Mouse (Mus musculus) hindbrain, embryonic 15.5 days (tissue): ENCODE data around the gene Dagla. TPM values are rescaled to one million over a fixed set of nuclear protein-coding genes. Genes with fewer than 3 reads are reported as not detected.

Experiments used
- ATAC-seq: fragments of 200-750 bp; cut with Nextera tagmentation; 2 replicates; pipeline ENCODE4 v1.8.0; 2017; ENCODE audit warnings: low read depth, moderate number of reproducible peaks, moderate TSS enrichment; ENCODE audit not compliant: low FRiP score
- H3K27ac ChIP-seq: fragments of 300-500 bp; sonication (generic); replicated peaks from 2 replicates; pipeline ENCODE4 v1.5.1; 2015; ENCODE audit warnings: mild to moderate bottlenecking, inconsistent platforms
- H3K27me3 ChIP-seq: fragments of 300-500 bp; sonication (generic); 2 replicates; pipeline ENCODE4 v1.6.1; 2015; ENCODE audit warnings: control low read depth, inconsistent platforms
- H3K36me3 ChIP-seq: fragments of 300-500 bp; sonication (generic); 2 replicates; pipeline ENCODE4 v1.6.1; 2015; ENCODE audit warnings: control low read depth, inconsistent platforms
- H3K4me1 ChIP-seq: fragments of 300-500 bp; sonication (generic); replicated peaks from 2 replicates; pipeline ENCODE4 v1.6.1; 2015; ENCODE audit warnings: control low read depth, inconsistent platforms
- H3K4me2 ChIP-seq: fragments of 300-500 bp; sonication (generic); 2 replicates; pipeline ENCODE4 v1.6.1; 2015; ENCODE audit warnings: moderate library complexity, mild to moderate bottlenecking, inconsistent platforms
- H3K4me3 ChIP-seq: fragments of 300-500 bp; sonication (generic); 2 replicates; pipeline ENCODE4 v1.5.1; 2015; ENCODE audit warnings: mild to moderate bottlenecking, inconsistent platforms
- H3K9ac ChIP-seq: fragments of 300-500 bp; sonication (generic); 2 replicates; pipeline ENCODE4 v1.6.1; 2015; ENCODE audit warnings: inconsistent platforms
- H3K9me3 ChIP-seq: fragments of 300-500 bp; sonication (generic); 2 replicates; pipeline ENCODE4 v1.6.1; 2016; ENCODE audit warnings: control low read depth, inconsistent platforms
- WGBS: fragments of 180-500 bp; shearing (Covaris S2); methylation state at CpG from one replicate; pipeline ENCODE4 v1.1.7; 2015; 5-methylcytosine and 5-hydroxymethylcytosine counted together
- polyA plus RNA-seq: library from polyadenylated mRNA; unstranded; fragments of >200 nt; fragmentation: Nextera tagmentation; extraction: Ambion mirVana; gene quantifications from 2 replicates; pipeline ENCODE4 v1.2.1, GENCODE M21; 2015

The Dagla gene
- polyA plus RNA-seq, 1 experiment from 2014 or later: 14.3 TPM

DNA sequence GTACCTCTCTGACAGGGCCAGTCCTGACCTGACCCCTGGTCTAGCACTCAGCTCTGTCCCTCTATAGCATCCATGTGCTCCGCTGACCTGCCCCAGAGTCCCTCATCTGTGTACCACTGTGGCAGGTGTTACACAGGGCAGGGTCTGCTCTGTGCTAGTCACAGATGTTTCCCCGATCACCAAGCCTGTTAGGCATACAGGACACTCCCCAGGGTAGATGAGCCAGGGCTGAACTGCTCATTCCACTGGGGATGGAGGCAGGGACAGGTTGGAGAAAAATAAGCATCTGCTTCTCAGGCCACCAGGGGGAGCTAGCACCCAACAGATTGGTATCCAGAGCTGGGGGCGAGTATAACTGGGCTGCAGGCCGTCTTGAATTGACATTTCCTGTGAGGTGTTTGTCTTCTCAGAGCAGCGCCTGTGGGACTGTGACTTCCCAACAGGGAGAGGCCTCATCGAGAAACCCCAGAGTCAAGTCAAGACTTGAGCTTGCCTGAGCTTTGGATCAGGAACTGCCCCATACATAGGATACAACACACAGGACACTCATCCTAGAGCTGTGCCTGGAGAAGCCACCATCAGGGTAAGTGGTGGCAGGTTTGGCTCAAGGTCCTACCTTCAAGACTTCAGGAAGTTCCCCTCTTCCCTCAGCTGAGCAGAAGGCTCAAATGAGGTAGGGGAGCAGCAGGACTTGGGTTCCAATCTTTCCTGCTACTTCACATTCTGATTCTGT, 46.2 kb downstream of the Dagla start:
- Histone ChIP-seq H3K4me1 (no peaks in the 10 kb centered on the region), H3K4me3 (no peak overlapping the region), H3K9ac (no peak overlapping the region), H3K36me3 (peaks cover 26% of the 10 kb centered on the region), H3K27me3 (no peaks in the 10 kb centered on the region; the same call in 1 of the 2 replicates), H3K4me2 (no peak overlapping the region), H3K9me3 (no peaks in the 10 kb centered on the region), H3K27ac (no peak overlapping the region)
- ATAC-seq: peak; percentile 47; the same call in 1 of the 2 replicates
- 25% methylated on average over 6 of the region's 6 CpGs for WGBS

DNA sequence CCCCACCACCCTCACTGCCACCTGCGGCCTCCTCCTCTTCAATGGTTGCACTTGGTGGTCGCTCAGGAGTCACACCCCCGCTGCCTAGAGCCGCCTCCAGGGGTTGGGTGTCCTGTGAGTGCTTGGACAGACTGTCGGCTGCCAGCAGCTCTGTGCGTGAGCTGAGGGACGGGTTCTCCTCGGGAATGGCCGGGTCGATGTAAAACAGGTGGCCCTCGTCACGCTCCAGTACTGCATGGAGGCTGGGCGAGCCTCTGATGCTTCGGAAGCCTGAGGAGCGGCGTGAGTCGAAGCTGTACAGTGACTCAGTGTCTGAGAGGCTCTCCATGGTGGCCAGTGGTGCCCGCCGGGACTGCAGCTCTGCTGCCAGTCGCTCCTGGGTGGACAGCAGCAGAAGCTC, 56.5 kb downstream of the Dagla start:
- H3K9ac ChIP-seq: no peak overlapping the region
- no peaks in the 10 kb centered on the region for H3K9me3 ChIP-seq
- H3K27me3 ChIP-seq: 0 out of 2 replicates have a peak, but pooled peaks cover 5% of the 10 kb centered on the region
- H3K4me2 ChIP-seq: no peak overlapping the region
- no peak overlapping the region for H3K27ac ChIP-seq
- WGBS: 66% methylated on average over 20 of the region's 20 CpGs
- H3K4me1 ChIP-seq: no peaks in the 10 kb centered on the region
- peaks cover 10% of the 10 kb centered on the region for H3K36me3 ChIP-seq
- no peak overlapping the region for H3K4me3 ChIP-seq
- ATAC-seq: no peak

GRCm38 (mm10) chr19:10247165-10247564, 57.5 kb downstream of the Dagla start:
- H3K27ac ChIP-seq: no peak overlapping the region
- no peaks in the 10 kb centered on the region for H3K9me3 ChIP-seq
- no peak overlapping the region for H3K9ac ChIP-seq
- H3K4me3 ChIP-seq: no peak overlapping the region
- no peak for ATAC-seq
- H3K4me2 ChIP-seq: no peak overlapping the region
- no peaks in the 10 kb centered on the region for H3K4me1 ChIP-seq
- 43% methylated on average over 6 of the region's 6 CpGs for WGBS
- 0 out of 2 replicates have a peak, but pooled peaks cover 5% of the 10 kb centered on the region for H3K27me3 ChIP-seq
- H3K36me3 ChIP-seq: peaks cover 4% of the 10 kb centered on the region

GRCm38 (mm10) chr19:10244183-10244582, 60.5 kb downstream of the Dagla start:
- Histone ChIP-seq H3K9me3 (no peaks in the 10 kb centered on the region), H3K36me3 (no peaks in the 10 kb centered on the region), H3K4me3 (no peak overlapping the region), H3K9ac (no peak overlapping the region), H3K27ac (no peak overlapping the region), H3K4me1 (peaks cover 10% of the 10 kb centered on the region), H3K27me3 (peaks cover 13% of the 10 kb centered on the region), H3K4me2 (no peak overlapping the region)
- no peak for ATAC-seq
- 29% methylated on average over 3 of the region's 3 CpGs for WGBS

DNA sequence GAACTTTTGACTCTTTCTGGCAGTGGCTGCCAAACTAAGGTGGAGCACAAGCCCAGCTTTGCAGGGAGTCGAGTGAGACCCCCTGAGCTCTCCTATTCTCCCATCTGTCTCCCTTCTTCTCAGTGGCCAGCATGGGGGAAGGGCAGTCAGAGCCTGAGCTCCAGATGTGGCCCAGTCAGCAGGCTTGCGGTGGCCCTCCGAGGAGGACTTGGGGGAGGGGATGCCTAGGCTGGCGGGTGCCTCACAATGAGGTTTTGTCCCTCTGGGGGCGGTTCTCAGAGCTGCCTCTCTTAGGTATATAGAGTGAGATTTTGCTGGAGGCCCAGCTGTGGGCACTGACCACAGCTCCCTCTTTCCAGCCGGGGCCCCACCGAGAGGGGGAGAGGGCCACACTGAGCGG, 61.8 kb downstream of the Dagla start:
- no peak for ATAC-seq
- peaks cover 10% of the 10 kb centered on the region for H3K4me1 ChIP-seq
- H3K36me3 ChIP-seq: no peaks in the 10 kb centered on the region
- WGBS: 2% methylated on average over 8 of the region's 8 CpGs
- no peak overlapping the region for H3K9ac ChIP-seq
- peaks cover 13% of the 10 kb centered on the region for H3K27me3 ChIP-seq
- H3K4me3 ChIP-seq: no peak overlapping the region
- H3K9me3 ChIP-seq: no peaks in the 10 kb centered on the region
- no peak overlapping the region for H3K4me2 ChIP-seq
- no peak overlapping the region for H3K27ac ChIP-seq

- peak within 1 kb of the TSS; percentile 79 for H3K4me2 ChIP-seq
- no peak within 1 kb of the TSS for H3K27ac ChIP-seq
- no peaks in the 10 kb centered on the region for H3K9me3 ChIP-seq
- peaks cover 13% of the 10 kb centered on the region for H3K27me3 ChIP-seq
- H3K4me3 ChIP-seq: peak within 1 kb of the TSS; percentile 41
- WGBS: 9% methylated on average over 41 of the region's 43 CpGs
- no peaks in the 10 kb centered on the region for H3K36me3 ChIP-seq
- H3K4me1 ChIP-seq: peaks cover 10% of the 10 kb centered on the region
- ATAC-seq: peak; percentile 71
- peak within 1 kb of the TSS; percentile 20; the same call in 1 of the 2 replicates for H3K9ac ChIP-seq
Measured at GRCm38 (mm10) chr19:10240654-10241305, 63.9 kb downstream of the Dagla start, which contains the start of gene Myrf. Myrf (minus strand) TSS chr19:10240748.

DNA sequence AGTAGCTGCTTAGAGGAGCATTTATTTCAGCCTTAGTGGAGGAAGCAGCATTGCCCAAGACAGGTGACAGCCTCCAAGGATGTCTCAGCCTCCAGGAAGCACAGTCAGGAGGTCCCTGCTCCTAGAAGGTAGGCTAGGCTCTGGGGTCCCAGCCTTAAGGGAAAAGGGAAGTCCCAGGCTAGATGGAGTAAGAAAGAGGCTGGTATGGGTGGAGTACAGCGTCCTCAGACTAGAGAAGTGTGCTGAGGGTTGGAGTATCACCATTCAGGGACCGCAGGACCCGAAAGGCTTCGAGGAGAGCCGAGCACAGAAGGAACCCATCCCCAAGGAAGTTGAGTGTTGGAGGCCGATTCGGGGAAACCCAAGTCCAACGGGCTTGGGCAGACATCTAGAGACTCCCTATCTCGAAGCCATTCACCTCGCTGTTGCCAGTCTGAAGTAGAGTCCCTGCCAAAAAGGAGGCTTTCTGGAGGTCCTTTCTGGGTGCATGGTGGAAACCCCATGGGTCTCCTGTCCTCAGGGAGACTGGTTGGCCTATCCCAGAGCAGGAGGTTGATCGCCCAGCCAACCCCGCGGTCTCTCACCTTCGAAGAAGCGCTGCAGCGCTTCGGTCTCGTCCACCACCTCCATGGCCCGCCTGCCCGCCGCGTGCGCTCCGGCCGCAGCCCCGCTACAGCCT, 64.6 kb downstream of the Dagla start:
- Histone ChIP-seq H3K4me2 (peak overlapping the region; percentile 79), H3K9me3 (no peaks in the 10 kb centered on the region), H3K27ac (no peak overlapping the region), H3K27me3 (peaks cover 13% of the 10 kb centered on the region), H3K4me1 (peaks cover 10% of the 10 kb centered on the region), H3K36me3 (no peaks in the 10 kb centered on the region), H3K9ac (peak overlapping the region; percentile 20; the same call in 1 of the 2 replicates), H3K4me3 (peak overlapping the region; percentile 41)
- no peak for ATAC-seq
- 4% methylated on average over 26 of the region's 26 CpGs for WGBS

DNA sequence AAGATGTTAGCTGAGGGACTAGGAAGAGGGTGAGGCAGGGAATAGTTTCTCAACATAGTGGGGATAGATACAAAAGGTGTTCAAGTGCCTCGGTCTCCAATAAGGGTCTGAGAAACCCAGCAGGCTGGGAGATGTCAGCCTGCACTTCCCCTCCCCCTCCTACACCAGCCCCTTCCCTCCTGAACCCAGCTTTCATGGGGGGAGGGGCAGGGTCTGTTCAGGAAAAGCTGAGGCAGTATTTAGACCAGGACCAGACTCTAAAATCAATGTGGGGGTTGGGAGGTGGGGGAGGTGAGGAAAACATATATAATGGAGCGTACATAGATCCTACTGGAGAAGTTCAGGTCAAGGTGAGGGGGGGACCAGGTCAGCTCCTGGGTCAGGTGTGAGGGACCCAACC, 65.3 kb downstream of the Dagla start:
- no peak overlapping the region for H3K27ac ChIP-seq
- H3K9me3 ChIP-seq: no peaks in the 10 kb centered on the region
- H3K4me2 ChIP-seq: 0 out of 2 replicates have a peak overlapping the region, but pooled peaks have one; percentile 79
- no peaks in the 10 kb centered on the region for H3K36me3 ChIP-seq
- H3K9ac ChIP-seq: no peak overlapping the region
- peaks cover 13% of the 10 kb centered on the region for H3K27me3 ChIP-seq
- 55% methylated on average over 2 of the region's 2 CpGs for WGBS
- peaks cover 10% of the 10 kb centered on the region for H3K4me1 ChIP-seq
- no peak for ATAC-seq
- H3K4me3 ChIP-seq: no peak overlapping the region

- Histone ChIP-seq H3K9me3 (no peaks in the 10 kb centered on the region), H3K27me3 (peaks cover 13% of the 10 kb centered on the region), H3K9ac (no peak overlapping the region), H3K4me2 (no peak overlapping the region), H3K4me1 (peaks cover 10% of the 10 kb centered on the region), H3K4me3 (no peak overlapping the region), H3K27ac (no peak overlapping the region), H3K36me3 (no peaks in the 10 kb centered on the region)
- 68% methylated on average over 3 of the region's 3 CpGs for WGBS
- ATAC-seq: no peak
Measured at GRCm38 (mm10) chr19:10238477-10238876, 66.2 kb downstream of the Dagla start.

- Histone ChIP-seq H3K4me2 (no peak overlapping the region), H3K36me3 (no peaks in the 10 kb centered on the region), H3K4me3 (no peak overlapping the region), H3K9me3 (no peaks in the 10 kb centered on the region), H3K9ac (no peak overlapping the region), H3K27ac (no peak overlapping the region), H3K4me1 (peaks cover 10% of the 10 kb centered on the region), H3K27me3 (peaks cover 15% of the 10 kb centered on the region)
- WGBS: 87% methylated on average over 9 of the region's 9 CpGs
- no peak for ATAC-seq
Measured at GRCm38 (mm10) chr19:10235784-10236565, 68.7 kb downstream of the Dagla start.

GRCm38 (mm10) chr19:10232327-10233017, 72.2 kb downstream of the Dagla start:
- H3K4me3 ChIP-seq: no peak overlapping the region
- H3K9me3 ChIP-seq: no peaks in the 10 kb centered on the region
- no peak for ATAC-seq
- peaks cover 5% of the 10 kb centered on the region; the same call in 1 of the 2 replicates for H3K27me3 ChIP-seq
- H3K4me2 ChIP-seq: no peak overlapping the region
- H3K36me3 ChIP-seq: no peaks in the 10 kb centered on the region
- WGBS: 33% methylated on average over 9 of the region's 9 CpGs
- no peaks in the 10 kb centered on the region for H3K4me1 ChIP-seq
- no peak overlapping the region for H3K9ac ChIP-seq
- H3K27ac ChIP-seq: no peak overlapping the region
